Mouse (Mus musculus): ENCODE data around the gene Fat3.

Gene Fat3

GRCm38 (mm10) chr9:15898112-15898511, 603.0 kb downstream of the Fat3 start:
- DNase-seq (ENCODE audit: low read depth, low spot score): no peak

- DNase-seq (ENCODE audit: low read depth, low spot score): no peak
Observed at GRCm38 (mm10) chr9:15886756-15887155, 614.3 kb downstream of the Fat3 start.

- no peak for DNase-seq (ENCODE audit: low read depth, low spot score)
Observed at GRCm38 (mm10) chr9:15880754-15881153, 620.3 kb downstream of the Fat3 start.

GRCm38 (mm10) chr9:15880160-15880603, 620.9 kb downstream of the Fat3 start:
- DNase-seq (ENCODE audit: low read depth, low spot score): no peak

- DNase-seq (ENCODE audit: low read depth, low spot score): no peak
Observed at GRCm38 (mm10) chr9:15874506-15875160, 626.5 kb downstream of the Fat3 start, which contains the start of gene Mtnr1b. Mtnr1b (minus strand) TSS chr9:15874556.

GRCm38 (mm10) chr9:15870013-15870412, 631.1 kb downstream of the Fat3 start:
- DNase-seq (ENCODE audit: low read depth, low spot score): no peak

- no peak for DNase-seq (ENCODE audit: low read depth, low spot score)
Observed at GRCm38 (mm10) chr9:15869456-15869855, 631.6 kb downstream of the Fat3 start.

- no peak for DNase-seq (ENCODE audit: low read depth, low spot score)
Observed at GRCm38 (mm10) chr9:15866280-15867072, 634.6 kb downstream of the Fat3 start.

- DNase-seq (ENCODE audit: low read depth, low spot score): no peak
Observed at GRCm38 (mm10) chr9:15861402-15861801, 639.7 kb downstream of the Fat3 start.

Data from brain, embryonic 18.5 days (tissue).